Mouse (Mus musculus): ENCODE results near the gene Slc2a4.

Slc2a4 gene

GRCm38 (mm10) chr11:69948066-69948762 lies at the start of gene Slc2a4:
TSS of gene Slc2a4 (minus strand) at chr11:69948188.
- DNase-seq (ENCODE audit: low read depth), result peak; percentile 92

- DNase-seq (ENCODE audit: low read depth), result no peak
Measured at GRCm38 (mm10) chr11:69997070-69997509, 49.1 kb upstream of the Slc2a4 start.

- DNase-seq (ENCODE audit: low read depth), result no peak
Measured at GRCm38 (mm10) chr11:69996161-69997061, 48.4 kb upstream of the Slc2a4 start.

GRCm38 (mm10) chr11:69995391-69995960 lies 47.5 kb upstream of the Slc2a4 start, which contains the start of gene Phf23:
TSS of gene Phf23 (plus strand) at chr11:69995777.
- DNase-seq (ENCODE audit: low read depth), result peak; percentile 99

GRCm38 (mm10) chr11:69994401-69995090 lies 46.6 kb upstream of the Slc2a4 start:
- no peak for DNase-seq (ENCODE audit: low read depth)

GRCm38 (mm10) chr11:69992932-69993331 lies 44.9 kb upstream of the Slc2a4 start:
- no peak for DNase-seq (ENCODE audit: low read depth)

GRCm38 (mm10) chr11:69992396-69992795 lies 44.4 kb upstream of the Slc2a4 start:
- no peak for DNase-seq (ENCODE audit: low read depth)

- no peak for DNase-seq (ENCODE audit: low read depth)
Measured at GRCm38 (mm10) chr11:69991711-69992110, 43.7 kb upstream of the Slc2a4 start.

- DNase-seq (ENCODE audit: low read depth), result peak; percentile 96
Measured at GRCm38 (mm10) chr11:69990850-69991691, 43.1 kb upstream of the Slc2a4 start, which contains the start of gene Gabarap. TSS of gene Gabarap (plus strand) at chr11:69991143.

- DNase-seq (ENCODE audit: low read depth), result no peak
Measured at GRCm38 (mm10) chr11:69989949-69990348, 42.0 kb upstream of the Slc2a4 start.

GRCm38 (mm10) chr11:69984431-69984830 lies 36.4 kb upstream of the Slc2a4 start:
- DNase-seq (ENCODE audit: low read depth), result no peak

- no peak for DNase-seq (ENCODE audit: low read depth)
Measured at GRCm38 (mm10) chr11:69983377-69983776, 35.4 kb upstream of the Slc2a4 start.

GRCm38 (mm10) chr11:69982877-69983276 lies 34.9 kb upstream of the Slc2a4 start:
- no peak for DNase-seq (ENCODE audit: low read depth)

- no peak for DNase-seq (ENCODE audit: low read depth)
Measured at GRCm38 (mm10) chr11:69982225-69982624, 34.2 kb upstream of the Slc2a4 start, which contains the start of gene Elp5. TSS of gene Elp5 (minus strand) at chr11:69982517.

- DNase-seq (ENCODE audit: low read depth), result no peak
Measured at GRCm38 (mm10) chr11:69981141-69981762, 33.3 kb upstream of the Slc2a4 start, which contains the start of gene Ctdnep1. TSS of gene Ctdnep1 (plus strand) at chr11:69981156.

- peak; percentile 98 for DNase-seq (ENCODE audit: low read depth)
Measured at GRCm38 (mm10) chr11:69980196-69981140, 32.5 kb upstream of the Slc2a4 start.

- DNase-seq (ENCODE audit: low read depth), result no peak
Measured at GRCm38 (mm10) chr11:69979827-69980195, 31.8 kb upstream of the Slc2a4 start.

- no peak for DNase-seq (ENCODE audit: low read depth)
Measured at GRCm38 (mm10) chr11:69976271-69976670, 28.3 kb upstream of the Slc2a4 start.

- DNase-seq (ENCODE audit: low read depth), result no peak
Measured at GRCm38 (mm10) chr11:69974907-69975306, 26.9 kb upstream of the Slc2a4 start.
